Mouse (Mus musculus) lung, postnatal 14 days (tissue): ENCODE results near the gene Dnah3.

ENCODE experiments used
- DNase-seq: peaks from one replicate; pipeline ENCODE4 v3.0.0; 2021

Gene Dnah3

DNA sequence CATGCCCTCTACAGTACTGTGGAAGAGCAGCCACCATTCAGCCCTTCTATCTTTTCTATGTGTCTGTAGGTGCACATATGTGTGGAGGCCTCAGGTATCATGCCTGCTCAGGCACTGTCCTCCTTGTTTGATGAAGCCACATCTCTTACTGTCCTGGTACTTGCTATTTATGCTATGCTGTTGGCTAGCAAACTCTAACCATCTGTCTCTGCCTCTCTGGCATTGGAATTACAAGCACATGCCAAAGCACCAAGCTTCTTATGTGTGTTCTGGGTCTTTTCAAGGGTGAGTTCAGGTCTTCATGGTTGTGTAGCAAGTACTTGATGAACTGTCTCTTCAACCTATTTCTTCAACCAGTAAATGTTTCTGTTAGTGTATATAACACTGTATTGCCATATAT lies 158.8 kb downstream of the Dnah3 start:
- DNase-seq, result no peak

DNA sequence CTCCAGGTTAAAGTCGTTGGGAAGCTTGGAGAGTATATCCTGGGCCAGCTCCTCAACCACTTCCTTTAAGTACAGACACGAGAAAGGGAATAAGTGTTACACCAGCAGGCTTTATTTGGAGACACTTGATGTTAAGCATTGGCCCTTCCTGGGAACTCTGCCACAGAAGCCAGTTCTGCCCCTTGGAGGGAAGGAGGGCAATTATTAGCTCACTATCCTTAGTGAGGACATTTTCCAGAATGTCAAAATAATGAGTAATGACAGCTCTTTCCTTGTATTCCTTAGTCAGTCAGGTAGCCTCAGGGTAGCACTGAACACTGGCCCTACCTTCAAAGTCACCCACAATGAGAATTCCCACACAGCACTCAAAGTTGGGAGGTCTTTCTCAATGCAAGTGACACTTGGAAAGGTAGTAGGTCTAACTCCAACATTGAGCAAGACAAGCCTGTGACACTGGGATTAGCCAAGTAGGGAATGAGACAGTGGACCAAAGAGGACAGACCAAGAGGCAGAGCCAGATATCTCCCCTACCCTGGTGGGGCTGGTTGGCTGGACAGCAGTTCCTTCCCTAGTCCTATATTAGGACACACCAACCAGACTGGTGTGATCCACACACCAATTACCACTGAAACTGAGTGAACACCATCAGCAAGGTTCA lies 166.2 kb downstream of the Dnah3 start:
- no peak for DNase-seq

DNA sequence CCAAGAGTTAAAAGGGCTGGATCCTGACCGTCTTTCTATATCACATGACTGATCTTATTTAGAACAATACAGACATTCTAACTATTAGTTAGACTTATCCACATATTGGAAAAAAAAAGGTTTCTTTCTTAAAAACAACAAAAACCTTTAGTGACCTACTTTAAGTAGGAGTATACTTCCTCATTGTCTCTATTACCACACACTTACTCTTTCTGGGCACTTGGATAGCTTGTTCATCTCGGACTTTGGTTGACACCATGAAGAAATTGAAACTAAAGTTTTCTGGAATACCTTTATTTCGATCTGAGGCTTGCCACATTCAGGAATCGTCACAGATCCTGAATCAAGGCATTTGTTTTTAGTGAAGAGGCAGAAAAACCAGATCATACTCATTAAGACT lies 174.0 kb downstream of the Dnah3 start:
- DNase-seq, result no peak

DNA sequence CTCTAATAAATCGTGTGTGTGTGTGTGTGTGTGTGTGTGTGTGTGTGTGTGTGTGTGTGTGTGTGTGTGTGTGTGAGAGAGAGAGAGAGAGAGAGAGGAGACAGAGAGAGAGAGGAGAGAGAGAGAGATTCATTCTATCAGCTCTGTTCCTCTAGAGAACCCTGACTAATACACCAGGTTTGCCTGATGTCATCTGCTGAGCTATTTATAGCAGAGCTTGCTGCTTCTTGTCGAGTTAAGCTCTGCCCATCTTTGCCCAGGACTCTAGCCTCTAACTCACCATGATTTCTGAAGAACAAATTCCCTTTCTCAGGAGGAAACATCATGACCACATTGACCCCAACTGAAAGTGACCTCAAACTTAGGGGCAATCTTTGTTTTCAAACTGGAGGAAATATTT lies 174.6 kb downstream of the Dnah3 start:
- DNase-seq, result no peak

DNA sequence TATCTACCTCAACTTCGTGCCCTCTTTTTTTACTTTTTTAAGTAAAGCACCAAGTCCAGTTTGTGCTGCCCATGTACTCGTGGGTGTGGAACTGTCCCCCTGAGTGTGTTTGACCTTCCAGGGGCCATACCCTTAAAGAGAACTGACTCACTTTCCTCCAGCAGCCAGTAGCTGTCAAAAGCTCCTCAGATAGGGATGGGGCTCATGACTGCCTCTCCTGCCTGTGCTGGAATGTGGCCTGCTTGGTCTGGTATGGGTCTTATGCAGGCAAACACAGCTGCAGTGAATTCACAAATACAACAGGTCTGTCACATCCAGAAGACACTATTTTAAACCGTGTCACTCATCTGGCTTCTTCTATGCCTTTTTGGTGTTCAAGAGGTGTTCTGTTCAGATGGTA lies 183.4 kb downstream of the Dnah3 start:
- no peak for DNase-seq

DNA sequence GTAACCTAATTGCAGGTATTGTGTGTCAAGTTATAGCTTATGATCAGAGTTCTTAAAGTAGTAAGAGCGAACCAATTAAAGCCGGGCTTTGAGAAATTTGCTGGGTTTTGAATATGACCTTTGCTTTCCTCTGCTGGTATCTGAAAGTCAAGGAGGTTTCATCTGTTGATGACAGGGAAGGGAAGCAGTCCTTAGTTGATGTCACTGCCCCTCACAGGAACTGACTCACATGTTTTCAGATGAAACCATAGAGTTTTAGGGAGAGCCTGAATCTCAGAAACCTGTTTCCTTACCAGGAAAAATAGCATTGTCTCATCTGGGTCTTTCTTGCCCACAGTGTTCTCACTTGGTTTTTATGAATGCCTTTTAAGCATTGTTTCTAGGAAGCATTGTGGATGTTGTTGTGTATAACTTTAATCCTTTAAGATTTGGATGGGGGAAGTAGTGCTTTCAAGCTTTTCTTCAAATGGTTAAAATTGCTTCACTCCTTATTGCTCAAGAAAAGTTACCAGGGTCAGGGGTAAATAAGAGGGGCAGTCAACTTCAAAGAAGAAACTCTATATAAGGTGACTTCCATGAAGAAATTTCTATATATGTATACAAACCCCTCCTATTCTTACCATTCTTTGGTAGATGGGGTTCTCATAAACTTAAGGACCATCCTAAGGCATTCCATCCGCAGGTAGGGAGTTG lies 188.4 kb downstream of the Dnah3 start:
- DNase-seq, result no peak

DNA sequence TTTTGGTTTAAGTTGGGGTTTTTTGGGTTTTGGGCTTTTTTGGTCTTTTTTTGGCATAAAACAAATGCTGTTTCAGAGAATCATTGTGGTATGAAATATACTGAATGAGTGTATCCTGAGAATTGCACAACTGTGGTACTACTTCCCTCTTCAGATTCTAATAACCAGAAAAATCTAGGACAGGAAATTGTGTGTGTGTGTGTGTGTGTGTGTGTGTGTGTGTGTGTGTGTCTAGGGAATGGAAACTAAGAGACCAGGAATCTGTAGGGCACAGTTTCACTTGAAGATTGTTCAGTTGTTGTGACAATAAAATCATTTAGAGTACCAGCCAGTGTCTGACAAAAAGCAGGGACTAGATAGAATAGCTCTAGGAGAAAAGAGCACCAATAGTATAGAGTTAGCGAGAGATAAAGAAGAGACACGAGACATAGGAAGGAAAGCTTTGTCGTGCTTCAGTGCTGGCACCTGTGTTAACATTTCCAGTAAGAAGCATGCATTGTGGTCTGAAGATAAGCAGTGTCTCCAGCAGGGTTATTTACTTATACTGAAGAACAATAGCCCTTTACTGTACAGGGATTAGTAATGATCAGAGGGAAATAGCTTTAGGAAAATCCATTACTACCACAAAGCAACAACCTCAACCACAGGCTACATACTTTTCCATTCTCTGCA lies 195.6 kb downstream of the Dnah3 start:
- no peak for DNase-seq

DNA sequence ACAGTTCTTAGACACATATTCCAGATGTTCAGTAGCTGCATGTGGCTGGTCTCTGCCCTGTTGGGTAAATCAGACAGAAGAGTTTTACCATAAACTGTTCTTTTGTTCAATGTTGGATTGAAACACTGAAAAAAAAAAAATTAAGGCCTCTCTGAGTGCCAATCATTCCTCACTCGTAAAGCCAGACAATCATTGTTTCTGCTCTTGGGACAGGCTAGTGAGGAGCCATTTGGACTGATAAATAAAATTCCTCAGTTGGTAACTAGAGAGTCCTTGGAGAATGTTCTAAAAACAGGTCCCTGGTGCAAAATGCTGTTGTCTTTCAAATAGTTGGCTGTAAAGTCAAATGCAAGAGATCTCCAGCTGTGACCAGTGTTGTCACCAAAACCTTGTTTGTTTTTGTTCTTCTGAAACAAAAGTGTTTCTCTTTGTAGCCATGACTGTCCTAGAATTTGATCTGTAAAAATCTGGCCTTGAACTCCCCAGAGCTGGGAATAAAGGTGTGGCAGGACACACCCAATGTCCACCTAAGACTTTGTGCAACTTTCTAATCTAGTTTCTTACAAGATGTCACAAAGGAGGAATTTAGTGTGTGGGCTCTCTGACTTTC lies 196.7 kb downstream of the Dnah3 start:
- no peak for DNase-seq

DNA sequence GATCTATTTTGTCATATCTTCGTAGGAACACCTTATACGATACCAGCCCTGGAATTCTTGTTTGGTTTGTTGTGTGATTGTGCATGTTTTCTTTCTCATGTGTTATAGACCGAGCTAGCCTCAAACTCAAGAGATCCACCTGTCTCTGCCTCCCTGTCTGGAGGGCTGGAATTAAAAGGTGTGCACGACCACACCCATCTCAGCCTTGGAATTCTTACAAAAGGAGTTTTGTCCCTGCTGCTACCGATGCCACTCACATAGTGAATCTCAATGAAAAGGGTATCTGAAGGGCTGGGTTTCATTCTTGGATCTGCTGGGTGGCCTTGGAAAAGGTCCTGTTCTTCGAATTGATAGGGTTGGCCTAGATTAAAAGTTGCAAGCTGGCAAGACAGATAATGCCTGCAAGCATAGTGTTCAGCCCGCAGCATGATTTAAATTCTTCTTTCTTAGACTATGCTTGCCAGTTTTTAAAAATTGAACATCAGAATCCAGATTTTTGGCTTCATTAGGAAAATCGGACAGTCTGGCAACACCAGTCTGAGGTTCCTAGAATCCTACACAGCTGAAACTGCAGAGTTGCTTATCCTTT lies 197.5 kb downstream of the Dnah3 start:
- DNase-seq, result no peak

DNA sequence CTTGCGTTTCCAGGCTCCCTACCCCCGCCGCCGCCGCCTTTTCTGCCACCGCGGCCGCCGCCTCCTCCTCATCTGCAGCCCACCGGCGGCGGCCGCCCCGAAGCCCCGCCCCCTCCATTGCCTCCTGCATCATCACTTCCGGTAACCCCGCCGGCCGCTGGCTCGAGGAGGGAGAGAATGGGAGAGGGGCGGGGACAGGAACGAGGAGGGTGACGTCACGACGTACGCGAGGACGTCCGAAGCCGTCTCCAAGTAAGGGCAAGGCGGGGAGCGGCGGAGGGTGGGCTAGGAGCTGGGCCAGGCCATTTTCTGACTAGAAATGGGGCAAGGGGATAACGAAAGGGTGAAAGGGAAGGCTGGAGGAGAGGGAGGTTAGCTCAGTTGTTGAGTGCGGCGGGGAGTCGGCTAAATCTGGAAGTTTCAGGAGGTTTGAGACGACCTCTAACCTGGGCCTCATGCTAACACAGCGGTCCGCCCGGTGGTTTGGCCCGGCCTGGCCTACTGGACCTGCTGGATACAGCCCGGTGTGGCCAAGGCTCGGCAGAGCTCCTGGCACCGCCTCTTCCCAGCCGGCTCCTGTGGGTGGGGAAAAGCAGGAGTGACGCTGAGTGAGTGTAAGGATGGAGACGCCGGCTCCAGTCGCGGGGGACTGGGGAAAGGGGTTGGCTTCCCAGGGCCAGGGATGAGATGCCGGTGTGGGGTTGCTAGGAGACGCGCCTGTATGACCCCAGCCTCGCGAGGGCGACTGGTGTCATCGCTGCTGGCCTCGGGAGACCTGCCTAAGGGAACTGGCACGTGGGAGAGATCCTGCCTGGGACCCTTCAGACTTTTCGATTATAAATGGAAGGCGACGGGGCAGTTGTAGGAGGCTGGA lies 199.2 kb downstream of the Dnah3 start, which contains the start of the genes Lyrm1 and Dcun1d3:
Lyrm1 (plus strand) TSS at position 223 of the 874 bp plus-strand sequence.
Dcun1d3 (minus strand) TSS at position 660 of the 874 bp plus-strand sequence.
- DNase-seq, result peak; percentile 98

DNA sequence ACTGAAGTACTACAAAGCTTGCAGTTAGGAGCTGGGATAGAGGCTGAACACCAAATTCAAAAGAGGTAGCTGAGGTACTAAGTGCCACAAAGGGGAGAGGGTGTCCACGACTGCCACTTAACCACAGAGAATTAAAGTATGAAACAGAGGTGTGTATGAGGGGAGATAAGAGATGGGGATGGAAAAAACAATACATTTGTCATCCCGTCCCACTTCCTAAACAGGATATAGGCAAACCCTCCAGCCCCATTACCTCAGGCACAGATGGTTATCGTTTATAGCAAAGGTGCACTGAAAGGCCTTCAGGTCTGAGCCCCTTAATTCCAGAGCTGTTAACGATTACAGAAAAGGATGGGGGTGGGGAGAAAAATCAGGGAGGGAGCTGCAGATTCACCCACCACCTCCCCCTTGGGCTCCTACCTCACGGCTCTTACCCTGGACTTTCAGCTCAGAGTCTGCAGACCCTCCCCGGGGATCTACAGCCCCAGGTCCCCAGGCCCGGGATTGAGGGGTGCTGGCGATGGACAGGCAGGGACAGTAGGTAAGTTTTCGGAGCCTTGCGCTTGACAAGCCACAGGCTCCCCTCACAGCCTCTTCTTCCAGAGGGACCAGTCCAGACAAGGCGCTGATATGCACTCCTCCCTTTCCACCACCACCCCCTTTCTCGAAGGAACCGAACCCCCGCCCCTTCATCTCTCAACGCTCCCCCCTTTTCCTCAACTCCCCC lies 200.1 kb downstream of the Dnah3 start:
- no peak for DNase-seq

DNA sequence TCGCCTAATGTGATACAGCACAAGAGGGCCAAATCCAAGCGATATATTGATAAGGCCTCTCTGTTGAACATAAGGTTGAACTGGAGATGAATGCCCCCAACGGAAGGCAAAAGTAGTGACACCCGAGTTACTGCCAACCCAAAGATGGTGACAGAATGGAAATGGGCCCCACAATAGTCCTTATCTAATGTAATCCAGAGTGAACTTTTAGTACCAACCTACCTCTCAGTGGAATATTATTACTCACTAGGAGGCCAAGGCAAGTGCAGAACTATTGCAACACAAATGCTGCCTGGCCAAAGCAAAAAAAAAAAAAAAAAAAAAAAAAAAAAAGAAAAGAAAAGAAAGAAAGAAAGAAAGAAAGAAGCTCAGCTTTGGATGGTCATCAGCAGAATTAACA lies 202.3 kb downstream of the Dnah3 start:
- no peak for DNase-seq

DNA sequence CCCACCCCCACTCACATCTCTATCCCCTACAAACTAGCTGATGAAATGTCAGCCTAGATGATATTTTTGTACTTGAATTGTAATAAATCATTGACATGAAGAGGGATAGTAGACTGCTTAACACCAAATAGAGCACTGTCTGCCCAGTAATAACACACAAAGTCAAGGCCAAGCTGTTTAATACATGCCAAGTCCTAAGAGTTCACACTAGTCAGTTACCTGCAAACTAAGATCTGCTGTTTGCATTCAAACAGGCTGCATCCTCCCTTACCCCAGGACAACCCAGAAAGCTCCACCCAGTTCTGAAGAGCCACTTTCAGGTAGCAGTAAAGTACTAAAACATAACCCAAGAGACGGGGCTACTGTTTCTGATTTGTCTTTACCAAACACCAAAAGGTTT lies 202.9 kb downstream of the Dnah3 start:
- DNase-seq, result no peak

DNA sequence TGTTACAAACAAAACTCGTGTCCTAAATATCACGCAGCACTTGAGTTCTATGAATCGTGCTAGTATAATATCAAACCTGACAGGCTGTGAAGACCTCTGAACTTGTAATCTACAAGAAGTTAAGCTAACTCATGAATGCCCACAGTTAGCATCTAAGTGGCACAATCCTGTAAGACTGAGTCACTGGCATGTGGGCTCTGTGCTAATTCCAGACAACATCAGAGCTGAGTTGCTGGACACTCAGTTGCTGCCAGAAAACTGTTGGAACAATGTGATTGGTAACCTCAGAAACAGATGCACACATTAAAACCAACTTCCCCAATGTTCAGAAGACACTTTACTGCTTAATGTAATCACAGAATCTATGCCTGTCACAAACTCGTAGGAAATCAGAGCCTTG lies 207.2 kb downstream of the Dnah3 start:
- no peak for DNase-seq

DNA sequence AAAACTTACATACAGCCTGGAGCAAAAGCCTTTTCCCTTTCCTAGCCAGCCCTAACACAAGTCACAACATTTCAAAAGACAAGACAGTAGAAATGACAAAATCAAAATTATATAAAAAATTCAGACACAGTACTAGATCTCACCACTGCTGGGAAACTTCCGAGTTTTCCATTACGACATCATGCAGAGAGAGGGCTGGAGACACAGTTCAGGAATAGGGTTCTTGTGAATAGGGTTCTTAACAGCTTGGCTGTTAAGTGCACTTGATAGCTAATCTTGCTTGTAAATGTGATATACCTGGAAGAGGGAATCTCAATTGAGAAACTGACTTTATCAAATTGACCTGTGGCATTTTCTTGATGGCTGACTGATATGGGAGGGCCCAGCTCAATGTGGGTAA lies 213.9 kb downstream of the Dnah3 start:
- no peak for DNase-seq

DNA sequence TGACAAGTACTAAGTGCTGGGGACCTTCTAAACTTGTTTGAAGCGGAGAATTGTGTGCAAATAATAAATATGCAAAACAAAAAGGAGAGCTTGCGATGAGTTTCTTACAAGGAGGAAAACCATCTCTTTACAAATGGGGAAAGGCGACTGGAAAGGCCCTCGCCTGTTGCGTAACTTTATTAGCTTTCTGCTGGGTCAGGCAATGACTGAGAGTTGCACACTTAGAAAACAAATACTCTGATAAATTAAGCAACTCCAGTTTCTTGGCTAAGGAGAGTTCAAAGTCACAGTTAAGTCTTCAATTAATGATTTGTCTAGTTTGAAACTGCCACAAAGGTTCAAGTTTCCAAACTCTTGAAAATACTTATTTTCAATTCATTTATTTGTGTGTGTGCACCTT lies 214.7 kb downstream of the Dnah3 start:
- DNase-seq, result peak; percentile 44

DNA sequence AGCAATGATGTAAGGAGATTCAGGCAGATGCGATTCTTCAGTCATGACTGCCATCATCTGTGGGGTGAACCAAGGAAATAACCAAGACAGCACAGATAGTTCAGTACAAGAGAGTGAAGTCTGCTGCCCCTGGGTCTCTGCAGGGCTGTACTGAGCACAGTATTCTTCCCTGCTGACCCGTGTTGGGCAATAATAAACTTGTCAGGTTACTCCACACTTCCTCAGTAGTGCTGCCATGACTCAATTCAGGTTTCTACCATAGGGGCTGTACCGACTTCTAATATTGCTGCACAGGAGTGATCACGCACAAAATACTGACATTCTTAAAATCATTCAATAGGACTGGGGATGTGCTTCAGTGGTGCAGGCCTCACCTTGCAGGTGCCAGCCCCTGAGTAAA lies 215.9 kb downstream of the Dnah3 start:
- DNase-seq, result peak; percentile 17

DNA sequence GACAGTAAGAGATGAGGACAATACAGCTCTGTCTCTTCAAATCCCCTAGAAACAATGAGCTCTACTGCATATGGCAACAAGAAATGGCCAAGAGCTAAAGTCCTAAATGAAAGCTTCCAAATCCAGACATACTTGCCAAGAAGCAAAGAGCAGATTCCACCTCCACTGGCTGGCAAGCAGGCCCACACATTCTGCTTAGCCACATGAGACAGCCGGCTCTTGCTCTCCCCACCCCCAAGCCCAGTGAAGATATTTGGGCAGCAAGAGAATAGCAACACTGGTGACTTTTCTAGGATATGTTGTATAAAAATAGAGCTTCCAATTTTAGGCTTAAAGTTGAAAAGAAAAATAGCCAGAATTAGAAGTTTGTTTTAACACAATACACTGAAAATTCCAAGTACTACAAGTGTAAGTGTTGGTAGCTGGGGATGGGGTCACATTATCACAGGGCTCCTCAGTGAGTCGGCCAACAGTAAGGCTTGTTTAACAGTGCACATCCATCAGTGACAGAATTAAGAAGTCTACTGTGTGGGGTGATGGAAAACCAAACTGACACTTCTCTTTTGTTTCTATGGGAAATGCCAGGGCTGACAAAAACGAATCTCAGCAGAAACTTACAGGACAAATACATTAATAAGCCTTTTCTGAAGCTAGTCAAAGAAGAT lies 219.2 kb downstream of the Dnah3 start:
- DNase-seq, result no peak

DNA sequence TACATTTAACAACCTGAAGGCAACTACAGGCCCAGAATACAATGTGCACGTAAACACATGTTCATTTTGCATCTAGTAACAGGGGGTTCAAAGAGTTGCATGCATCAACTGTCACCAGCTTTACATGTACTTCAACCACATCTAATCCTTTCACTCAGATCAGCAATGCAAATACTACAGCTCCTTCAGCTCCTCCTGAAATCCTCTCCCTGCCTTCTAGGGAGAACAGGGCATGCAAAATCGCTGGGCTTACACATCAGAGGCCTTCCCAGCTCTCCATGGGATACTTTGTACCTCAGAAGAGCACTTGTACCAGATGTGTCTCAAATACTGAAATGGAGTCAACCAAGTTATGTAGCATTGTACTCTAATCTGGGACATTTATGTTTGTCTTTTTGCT lies 222.0 kb downstream of the Dnah3 start:
- no peak for DNase-seq
